Mouse (Mus musculus) embryonic fibroblast, embryonic 13.5 days (primary cell): ENCODE data around the gene 4921501E09Rik.

Experiments used
- CTCF ChIP-seq: IDR thresholded peaks from 2 replicates; pipeline ENCODE4 v1.5.1; 2011; ENCODE audit warnings: mild to moderate bottlenecking, control low read depth, low read length, moderate library complexity, borderline replicate concordance; ENCODE audit not compliant: insufficient read depth
- POLR2A ChIP-seq: IDR thresholded peaks from 2 replicates; pipeline ENCODE4 v1.6.1; 2011; ENCODE audit warnings: low read depth, mild to moderate bottlenecking, control low read depth, low read length, moderate library complexity

DNA sequence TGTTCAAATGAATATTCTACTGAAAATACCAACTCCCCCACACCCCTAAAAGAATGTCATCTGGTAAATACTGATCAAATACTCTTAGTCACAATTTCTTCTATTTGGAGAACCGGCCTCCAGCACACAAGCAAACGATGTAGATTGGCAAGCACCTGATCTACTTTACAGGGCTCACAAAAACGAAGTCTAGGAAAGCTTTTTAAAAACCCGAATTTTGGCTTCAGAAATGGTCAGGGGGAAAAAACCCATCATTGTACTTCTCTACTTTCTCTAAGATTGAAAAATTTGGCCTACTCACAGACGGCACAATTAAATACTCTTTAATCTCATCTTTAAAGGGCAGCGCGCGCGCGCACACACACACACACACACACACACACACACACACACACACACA lies 35.5 kb downstream of the 4921501E09Rik start:
- no peak for TF ChIP-seq POLR2A
- no peak for TF ChIP-seq CTCF
